Mouse (Mus musculus) forebrain, embryonic 14.5 days (tissue): ENCODE data around the gene Stip1. TPM values are rescaled to one million over a fixed set of nuclear protein-coding genes. Genes with fewer than 3 reads are reported as not detected.
A peak's percentile ranks its signal among the peaks of the same experiment; 100 is the strongest.

Experiments used
- ATAC-seq: fragments of 200-750 bp; cut with Nextera tagmentation; 2 replicates; pipeline ENCODE4 v1.8.0; 2017; ENCODE audit warnings: mild to moderate bottlenecking, moderate library complexity
- DNase-seq: peaks from one replicate; pipeline ENCODE4 v3.0.0-alpha.2; 2015; ENCODE audit warnings: low spot score
- H3K27ac ChIP-seq: fragments of 300-500 bp; sonication (generic); 2 replicates; pipeline ENCODE4 v1.5.1; 2014; ENCODE audit warnings: low read depth, mild to moderate bottlenecking, control low read depth, low read length, moderate library complexity
- H3K27me3 ChIP-seq: fragments of 300-500 bp; sonication (generic); replicated peaks from 2 replicates; pipeline ENCODE4 v1.6.1; 2014; ENCODE audit warnings: low read length, control low read depth, mixed read lengths; ENCODE audit not compliant: control insufficient read depth, insufficient read depth
- H3K36me3 ChIP-seq: fragments of 300-500 bp; sonication (generic); 2 replicates; pipeline ENCODE4 v1.6.1; 2014; ENCODE audit warnings: low read length, control low read depth; ENCODE audit not compliant: control insufficient read depth, insufficient read depth
- H3K4me1 ChIP-seq: fragments of 300-500 bp; sonication (generic); 2 replicates; pipeline ENCODE4 v1.6.1; 2014; ENCODE audit warnings: antibody characterized with exemption, low read length, control low read depth; ENCODE audit not compliant: control insufficient read depth, insufficient read depth
- H3K4me2 ChIP-seq: fragments of 300-500 bp; sonication (generic); 2 replicates; pipeline ENCODE4 v1.6.1; 2014; ENCODE audit warnings: mild to moderate bottlenecking, control low read depth, low read length
- H3K4me3 ChIP-seq: fragments of 300-500 bp; sonication (generic); 2 replicates; pipeline ENCODE4 v1.5.1; 2014; ENCODE audit warnings: low read depth, low read length, control low read depth
- H3K9ac ChIP-seq: fragments of 300-500 bp; sonication (generic); 2 replicates; pipeline ENCODE4 v1.6.1; 2014; ENCODE audit warnings: mild to moderate bottlenecking, low read length, control low read depth, moderate library complexity
- H3K9me3 ChIP-seq: fragments of 300-500 bp; sonication (generic); replicated peaks from 2 replicates; pipeline ENCODE4 v1.6.1; 2016; ENCODE audit warnings: low read length, control low read depth, mixed read lengths; ENCODE audit not compliant: control insufficient read depth
- WGBS: fragments of 180-500 bp; shearing (Covaris S2); extraction: QIAGEN DNeasy Blood & Tissue Kit; methylation state at CpG from one replicate; pipeline ENCODE4 v1.1.7; 2014; 5-methylcytosine and 5-hydroxymethylcytosine counted together
- polyA plus RNA-seq: library from polyadenylated mRNA; unstranded; fragments of >200 nt; fragmentation: Nextera tagmentation; extraction: Ambion mirVana; gene quantifications from 2 replicates; pipeline ENCODE4 v1.2.1, GENCODE M21; 2014

Gene Stip1
- polyA plus RNA-seq, 1 experiment from 2014 or later = 287 TPM

- Histone ChIP-seq H3K4me3 (no peak overlapping the region), H3K36me3 (no peaks in the 10 kb centered on the region), H3K9ac (no peak overlapping the region), H3K4me1 (peaks cover 50% of the 10 kb centered on the region), H3K27me3 (no peaks in the 10 kb centered on the region), H3K4me2 (no peak overlapping the region), H3K27ac (no peak overlapping the region), H3K9me3 (no peaks in the 10 kb centered on the region)
- DNase-seq = no peak
- WGBS = 51% methylated on average over 20 of the region's 20 CpGs
- ATAC-seq = peak; percentile 8; the same call in 1 of the 2 replicates
These were observed 27.7 kb upstream of the Stip1 start for GRCm38 (mm10) chr19:7067344-7068050.

GRCm38 (mm10) chr19:7066828-7067342 lies 27.1 kb upstream of the Stip1 start:
- no peaks in the 10 kb centered on the region for H3K36me3 ChIP-seq
- WGBS = 54% methylated on average over 8 of the region's 8 CpGs
- no peaks in the 10 kb centered on the region for H3K9me3 ChIP-seq
- H3K9ac ChIP-seq = peak overlapping the region; percentile 10; the same call in 1 of the 2 replicates
- peak overlapping the region; percentile 74; the same call in 1 of the 2 replicates for H3K27ac ChIP-seq
- no peak overlapping the region for H3K4me3 ChIP-seq
- no peak for DNase-seq
- ATAC-seq = no peak
- H3K4me2 ChIP-seq = 0 out of 2 replicates have a peak overlapping the region, but pooled peaks have one; percentile 7
- H3K4me1 ChIP-seq = peaks cover 47% of the 10 kb centered on the region
- H3K27me3 ChIP-seq = no peaks in the 10 kb centered on the region

GRCm38 (mm10) chr19:7066034-7066827 lies 26.5 kb upstream of the Stip1 start:
- Histone ChIP-seq H3K36me3 (no peaks in the 10 kb centered on the region), H3K9me3 (no peaks in the 10 kb centered on the region), H3K4me1 (peaks cover 47% of the 10 kb centered on the region), H3K4me2 (0 out of 2 replicates have a peak overlapping the region, but pooled peaks have one; percentile 7), H3K27me3 (no peaks in the 10 kb centered on the region), H3K9ac (peak overlapping the region; percentile 32; the same call in 1 of the 2 replicates), H3K4me3 (no peak overlapping the region), H3K27ac (peak overlapping the region; percentile 74)
- WGBS = 25% methylated on average over 15 of the region's 15 CpGs
- no peak for ATAC-seq
- DNase-seq = peak; percentile 70

GRCm38 (mm10) chr19:7064571-7064970 lies 24.8 kb upstream of the Stip1 start:
- H3K9ac ChIP-seq = no peak overlapping the region
- 5% methylated on average over 3 of the region's 3 CpGs for WGBS
- H3K27me3 ChIP-seq = no peaks in the 10 kb centered on the region
- H3K27ac ChIP-seq = no peak overlapping the region
- H3K4me1 ChIP-seq = peaks cover 32% of the 10 kb centered on the region
- peak; percentile 60 for ATAC-seq
- no peak overlapping the region for H3K4me3 ChIP-seq
- H3K4me2 ChIP-seq = no peak overlapping the region
- H3K36me3 ChIP-seq = no peaks in the 10 kb centered on the region
- DNase-seq = peak; percentile 90
- no peaks in the 10 kb centered on the region for H3K9me3 ChIP-seq

- WGBS = 93% methylated on average over 8 of the region's 8 CpGs
- ATAC-seq (no peak), DNase-seq (no peak)
- H3K4me1 ChIP-seq = peaks cover 18% of the 10 kb centered on the region
- no peak overlapping the region for H3K27ac ChIP-seq
- H3K36me3 ChIP-seq = no peaks in the 10 kb centered on the region
- no peaks in the 10 kb centered on the region for H3K9me3 ChIP-seq
- H3K4me3 ChIP-seq = no peak overlapping the region
- H3K4me2 ChIP-seq = no peak overlapping the region
- no peak overlapping the region for H3K9ac ChIP-seq
- H3K27me3 ChIP-seq = no peaks in the 10 kb centered on the region
These were observed 23.1 kb upstream of the Stip1 start for GRCm38 (mm10) chr19:7062916-7063315.

- WGBS = 86% methylated on average over 5 of the region's 5 CpGs
- no peak overlapping the region for H3K9ac ChIP-seq
- H3K27ac ChIP-seq = no peak overlapping the region
- H3K36me3 ChIP-seq = no peaks in the 10 kb centered on the region
- ATAC-seq (no peak), DNase-seq (no peak)
- H3K9me3 ChIP-seq = no peaks in the 10 kb centered on the region
- no peak overlapping the region for H3K4me3 ChIP-seq
- H3K4me1 ChIP-seq = peaks cover 20% of the 10 kb centered on the region
- H3K27me3 ChIP-seq = no peaks in the 10 kb centered on the region
- H3K4me2 ChIP-seq = no peak overlapping the region
These were observed 22.3 kb upstream of the Stip1 start for GRCm38 (mm10) chr19:7062110-7062509.

GRCm38 (mm10) chr19:7058541-7058940 lies 18.8 kb upstream of the Stip1 start:
- H3K4me3 ChIP-seq = no peak overlapping the region
- H3K27me3 ChIP-seq = no peaks in the 10 kb centered on the region
- 54% methylated on average over 6 of the region's 6 CpGs for WGBS
- no peaks in the 10 kb centered on the region for H3K9me3 ChIP-seq
- no peak overlapping the region for H3K27ac ChIP-seq
- H3K4me1 ChIP-seq = peaks cover 9% of the 10 kb centered on the region; the same call in 1 of the 2 replicates
- no peak overlapping the region; the same call in 1 of the 2 replicates for H3K4me2 ChIP-seq
- DNase-seq (no peak), ATAC-seq (no peak)
- H3K36me3 ChIP-seq = no peaks in the 10 kb centered on the region
- no peak overlapping the region for H3K9ac ChIP-seq

- H3K9ac ChIP-seq = no peak overlapping the region
- WGBS = 0% methylated on average over 15 of the region's 15 CpGs
- no peaks in the 10 kb centered on the region for H3K9me3 ChIP-seq
- H3K4me2 ChIP-seq = peak overlapping the region; percentile 100
- H3K4me1 ChIP-seq = peaks cover 9% of the 10 kb centered on the region; the same call in 1 of the 2 replicates
- H3K4me3 ChIP-seq = peak overlapping the region; percentile 59
- DNase-seq (peak; percentile 80), ATAC-seq (peak; percentile 65)
- no peaks in the 10 kb centered on the region for H3K36me3 ChIP-seq
- no peaks in the 10 kb centered on the region for H3K27me3 ChIP-seq
- no peak overlapping the region for H3K27ac ChIP-seq
These were observed 18.0 kb upstream of the Stip1 start for GRCm38 (mm10) chr19:7057722-7058207.
